Mouse (Mus musculus) T-cell, adult 66 days (primary cell): Measurements from ENCODE around the gene Qtrt1. TPM values are rescaled to one million over a fixed set of nuclear protein-coding genes. Genes with fewer than 3 reads are reported as not detected.

ENCODE experiments used
- total RNA-seq, 2 experiments: library from RNA; stranded (reverse); gene quantifications; 3 replicates in 1 of 2; 4 replicates in 1 of 2; pipeline ENCODE4 v1.2.4; 2023

The Qtrt1 gene
- 10 to 100 TPM; 68.8 to 72.1 TPM for total RNA-seq

DNA sequence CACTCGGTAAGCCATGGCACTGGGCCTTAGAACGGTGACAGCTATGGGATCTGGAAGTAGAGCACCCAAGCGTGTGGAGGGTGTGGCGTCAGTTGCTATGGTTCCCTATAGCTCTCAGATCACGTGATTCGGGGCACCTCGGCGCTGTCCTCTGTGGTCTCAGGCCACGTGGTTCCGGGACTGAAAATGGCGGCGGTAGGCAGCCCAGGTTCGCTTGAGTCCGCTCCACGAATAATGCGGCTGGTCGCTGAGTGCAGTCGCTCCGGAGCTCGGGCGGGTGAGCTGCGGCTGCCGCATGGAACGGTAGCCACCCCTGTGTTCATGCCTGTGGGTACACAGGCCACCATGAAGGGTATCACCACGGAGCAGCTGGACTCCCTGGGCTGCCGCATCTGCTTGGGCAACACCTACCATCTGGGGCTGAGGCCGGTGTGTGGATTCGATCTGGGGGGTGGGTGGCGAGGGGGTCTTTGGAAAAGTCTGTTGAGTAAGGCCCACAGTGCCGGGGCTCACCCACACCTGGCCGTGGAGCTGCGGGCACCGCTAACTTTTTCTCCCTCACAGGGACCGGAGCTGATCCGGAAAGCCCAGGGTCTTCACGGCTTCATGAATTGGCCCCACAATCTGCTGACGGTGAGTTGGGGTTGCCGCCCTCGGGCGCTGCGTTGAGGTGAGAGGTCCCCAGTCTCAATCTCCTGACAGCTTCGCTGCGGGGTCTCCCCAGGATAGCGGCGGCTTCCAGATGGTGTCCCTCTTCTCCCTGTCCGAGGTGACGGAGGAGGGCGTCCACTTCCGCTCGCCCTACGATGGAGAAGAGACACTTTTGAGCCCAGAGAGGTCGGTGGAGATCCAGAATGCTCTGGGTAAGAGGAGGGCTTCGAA, at the start of gene Qtrt1:
Gene Qtrt1, plus strand, starts transcription at position 169 of the 882 bp plus-strand sequence.

DNA sequence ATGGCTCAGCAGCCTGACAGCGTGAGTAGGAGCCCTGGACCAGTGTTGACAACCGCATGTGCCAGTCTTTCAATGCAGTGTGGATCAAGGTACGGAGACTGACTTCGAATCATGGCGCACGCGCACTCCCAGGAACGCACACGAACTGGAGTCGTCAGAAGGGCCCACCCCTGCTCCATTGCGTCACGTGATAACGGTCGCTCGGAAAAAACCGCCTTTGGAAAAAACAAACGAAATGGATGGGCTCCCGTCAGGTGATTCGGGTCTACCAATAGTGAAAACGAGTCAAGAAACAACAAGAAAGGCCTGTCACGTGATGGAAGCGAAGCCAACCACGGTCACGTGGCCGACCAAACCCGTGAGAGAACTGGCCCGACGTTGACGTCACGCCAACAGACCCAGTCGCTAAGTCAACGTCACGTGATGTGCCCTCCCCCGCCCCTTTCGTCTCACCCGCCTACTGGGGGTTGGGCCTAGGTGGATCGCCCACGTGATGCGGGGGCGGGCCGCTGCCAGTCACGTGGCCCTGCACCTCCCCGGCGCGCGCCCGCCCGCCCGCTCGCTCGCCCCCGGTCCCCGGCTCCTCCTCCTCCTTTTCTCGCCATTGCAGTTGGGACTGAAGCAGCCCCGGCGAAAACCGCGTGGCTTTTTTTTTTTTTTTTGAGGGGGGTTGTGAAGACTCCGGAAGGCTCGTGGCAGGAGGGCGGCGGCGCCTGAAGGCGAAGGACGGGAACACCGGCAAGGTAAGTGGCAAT, 44.1 kb upstream of the Qtrt1 start, which contains the start of gene Ilf3:
Gene Ilf3, plus strand, starts transcription at position 515 of the 755 bp plus-strand sequence.

GRCm38 (mm10) chr9:21424631-21425555, 13.3 kb downstream of the Qtrt1 start, which contains the start of gene Dnm2:
Gene Dnm2 (plus strand): TSS chr9:21424908.

Other genes starting within 250 kb of the Qtrt1 start
- gene Pde4a, start 246.1 kb upstream of the Qtrt1 start, total RNA-seq = 1 to 10 TPM in 1 of 2 experiments, under 1 TPM in 1; 0.74 to 1.8 TPM
- 10 to 100 TPM; 35.2 to 43.8 TPM for gene Keap1, start 172.5 kb upstream of the Qtrt1 start, total RNA-seq
- 1 to 10 TPM; 1.1 to 1.9 TPM for gene S1pr5, start 163.4 kb upstream of the Qtrt1 start, total RNA-seq
- gene Atg4d, start 146.5 kb upstream of the Qtrt1 start, total RNA-seq = 10 to 100 TPM; 48.4 to 48.8 TPM
- gene Kri1, start 123.9 kb upstream of the Qtrt1 start, total RNA-seq = 100 to 1,000 TPM; 142 to 150 TPM
- gene Cdkn2d, start 120.4 kb upstream of the Qtrt1 start, total RNA-seq = 10 to 100 TPM; 48.2 to 56.3 TPM
- 1 to 10 TPM; 1.8 to 2.7 TPM for gene Ap1m2, start 99.5 kb upstream of the Qtrt1 start, total RNA-seq
- 100 to 1,000 TPM; 379 to 394 TPM for gene Slc44a2, start 91.1 kb upstream of the Qtrt1 start, total RNA-seq
- gene Ilf3, start 44.0 kb upstream of the Qtrt1 start, total RNA-seq = 100 to 1,000 TPM in 1 of 2 experiments, 10 to 100 TPM in 1; 99.5 to 106 TPM
- gene Dnm2, start 13.1 kb downstream of the Qtrt1 start, total RNA-seq = 100 to 1,000 TPM; 324 to 341 TPM
- gene Tmed1, start 98.4 kb downstream of the Qtrt1 start, total RNA-seq = 1 to 10 TPM; 2.0 to 3.1 TPM
- 10 to 100 TPM; 75.1 to 79.8 TPM for gene AB124611, start 114.3 kb downstream of the Qtrt1 start, total RNA-seq
- gene Carm1, start 135.1 kb downstream of the Qtrt1 start, total RNA-seq = 10 to 100 TPM; 58.8 to 59.2 TPM
- gene Timm29, start 180.9 kb downstream of the Qtrt1 start, total RNA-seq = 10 to 100 TPM; 33.7 to 36.3 TPM
- gene Yipf2, start 181.0 kb downstream of the Qtrt1 start, total RNA-seq = 10 to 100 TPM; 11.2 to 14.9 TPM
- 10 to 100 TPM; 91.5 to 92.0 TPM for gene Smarca4, start 204.3 kb downstream of the Qtrt1 start, total RNA-seq